Mouse (Mus musculus): Measurements from ENCODE around the gene Lrig1. TPM values are rescaled to one million over a fixed set of nuclear protein-coding genes. Genes with fewer than 3 reads are reported as not detected.

Lrig1 gene
- polyA plus RNA-seq, 1 experiment from 2014 or later: 18.0 TPM

DNA sequence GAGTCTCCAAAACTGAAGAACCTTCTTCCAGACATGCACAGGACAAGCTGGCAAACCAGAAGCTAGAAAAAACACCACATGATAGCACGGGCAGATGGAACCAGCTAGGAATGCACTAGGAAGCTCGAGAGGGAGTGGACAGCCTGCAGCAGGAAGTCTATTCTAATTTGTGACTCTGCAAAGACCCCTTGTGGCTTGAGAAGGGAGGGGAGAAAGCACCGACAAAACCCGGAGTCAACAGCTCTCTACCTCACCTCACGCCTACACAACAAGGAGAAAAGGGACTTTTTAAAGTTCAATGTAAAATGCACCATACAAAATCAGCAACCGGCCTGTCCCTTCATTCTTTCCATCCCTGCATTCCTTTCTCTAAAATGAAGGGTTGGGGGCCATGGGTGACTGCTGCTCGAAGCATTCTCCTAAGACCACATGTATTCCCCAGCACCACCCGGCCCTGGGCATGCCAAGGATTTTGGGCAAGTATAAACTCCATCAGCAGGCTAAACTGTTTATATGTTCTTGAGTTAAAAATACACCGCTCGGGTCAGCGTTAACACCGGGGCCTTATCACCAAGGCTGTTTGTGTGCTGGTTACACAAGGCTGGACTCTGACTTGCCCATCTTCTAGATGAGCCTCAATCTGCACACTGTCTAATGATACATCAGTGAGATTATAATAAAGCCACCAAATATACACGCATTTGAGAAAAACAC is 15.0 kb downstream of the Lrig1 start:
- WGBS: 46% methylated on average over 13 of the region's 13 CpGs
- DNase-seq (ENCODE audit: low spot score) (no peak), ATAC-seq (ENCODE audit: low FRiP score) (no peak)
- H3K4me2 ChIP-seq (replicated peaks; ENCODE audit: low read depth, low read length): no peak overlapping the region
- no peak overlapping the region for H3K9ac ChIP-seq (ENCODE audit: low read depth, low read length)
- H3K27me3 ChIP-seq (ENCODE audit: control insufficient read depth, insufficient read depth, low read length): no peaks in the 10 kb centered on the region
- H3K4me3 ChIP-seq (ENCODE audit: low read depth, low read length): no peak overlapping the region
- H3K36me3 ChIP-seq (ENCODE audit: control insufficient read depth, insufficient read depth, low read length): no peaks in the 10 kb centered on the region
- H3K27ac ChIP-seq (ENCODE audit: low read depth, low read length): no peak overlapping the region
- H3K9me3 ChIP-seq (ENCODE audit: control insufficient read depth, low read length): no peaks in the 10 kb centered on the region
- H3K4me1 ChIP-seq (replicated peaks; ENCODE audit: control insufficient read depth, insufficient read depth, low read length): peaks cover 2% of the 10 kb centered on the region; the same call in 1 of the 2 replicates

- H3K36me3 ChIP-seq (ENCODE audit: control insufficient read depth, insufficient read depth, low read length): no peaks in the 10 kb centered on the region
- no peak overlapping the region for H3K9ac ChIP-seq (ENCODE audit: low read depth, low read length)
- whole genome bisulfite sequencing: 77% methylated on average over 3 of the region's 3 CpGs
- ATAC-seq (ENCODE audit: low FRiP score): no peak
- H3K4me2 ChIP-seq (replicated peaks; ENCODE audit: low read depth, low read length): no peak overlapping the region
- peaks cover 2% of the 10 kb centered on the region; the same call in 1 of the 2 replicates for H3K4me1 ChIP-seq (replicated peaks; ENCODE audit: control insufficient read depth, insufficient read depth, low read length)
- no peaks in the 10 kb centered on the region for H3K27me3 ChIP-seq (ENCODE audit: control insufficient read depth, insufficient read depth, low read length)
- no peak overlapping the region for H3K4me3 ChIP-seq (ENCODE audit: low read depth, low read length)
- no peak for DNase-seq (ENCODE audit: low spot score)
- H3K27ac ChIP-seq (ENCODE audit: low read depth, low read length): no peak overlapping the region
- H3K9me3 ChIP-seq (ENCODE audit: control insufficient read depth, low read length): no peaks in the 10 kb centered on the region
These were observed 16.3 kb downstream of the Lrig1 start for GRCm38 (mm10) chr6:94683701-94684100.

- no peak overlapping the region for H3K4me2 ChIP-seq (replicated peaks; ENCODE audit: low read depth, low read length)
- WGBS: 63% methylated on average over 6 of the region's 6 CpGs
- no peak for ATAC-seq (ENCODE audit: low FRiP score)
- no peaks in the 10 kb centered on the region for H3K27me3 ChIP-seq (ENCODE audit: control insufficient read depth, insufficient read depth, low read length)
- peaks cover 3% of the 10 kb centered on the region; the same call in 1 of the 2 replicates for H3K4me1 ChIP-seq (replicated peaks; ENCODE audit: control insufficient read depth, insufficient read depth, low read length)
- no peak for DNase-seq (ENCODE audit: low spot score)
- H3K9ac ChIP-seq (ENCODE audit: low read depth, low read length): no peak overlapping the region
- no peaks in the 10 kb centered on the region for H3K36me3 ChIP-seq (ENCODE audit: control insufficient read depth, insufficient read depth, low read length)
- H3K27ac ChIP-seq (ENCODE audit: low read depth, low read length): no peak overlapping the region
- no peaks in the 10 kb centered on the region for H3K9me3 ChIP-seq (ENCODE audit: control insufficient read depth, low read length)
- H3K4me3 ChIP-seq (ENCODE audit: low read depth, low read length): no peak overlapping the region
These were observed 17.7 kb downstream of the Lrig1 start for GRCm38 (mm10) chr6:94682270-94682618.

- H3K9me3 ChIP-seq (ENCODE audit: control insufficient read depth, low read length): no peaks in the 10 kb centered on the region
- ATAC-seq (ENCODE audit: low FRiP score): no peak
- H3K27me3 ChIP-seq (ENCODE audit: control insufficient read depth, insufficient read depth, low read length): no peaks in the 10 kb centered on the region
- no peak overlapping the region for H3K9ac ChIP-seq (ENCODE audit: low read depth, low read length)
- 55% methylated on average over 15 of the region's 15 CpGs for WGBS
- DNase-seq (ENCODE audit: low spot score): no peak
- peaks cover 4% of the 10 kb centered on the region; the same call in 1 of the 2 replicates for H3K4me1 ChIP-seq (replicated peaks; ENCODE audit: control insufficient read depth, insufficient read depth, low read length)
- no peak overlapping the region for H3K4me3 ChIP-seq (ENCODE audit: low read depth, low read length)
- no peak overlapping the region for H3K4me2 ChIP-seq (replicated peaks; ENCODE audit: low read depth, low read length)
- H3K27ac ChIP-seq (ENCODE audit: low read depth, low read length): no peak overlapping the region
- no peaks in the 10 kb centered on the region for H3K36me3 ChIP-seq (ENCODE audit: control insufficient read depth, insufficient read depth, low read length)
These were observed 18.3 kb downstream of the Lrig1 start for GRCm38 (mm10) chr6:94681446-94682269.

GRCm38 (mm10) chr6:94680760-94681445 is 19.1 kb downstream of the Lrig1 start:
- H3K27me3 ChIP-seq (ENCODE audit: control insufficient read depth, insufficient read depth, low read length): no peaks in the 10 kb centered on the region
- H3K4me3 ChIP-seq (ENCODE audit: low read depth, low read length): no peak overlapping the region
- H3K27ac ChIP-seq (ENCODE audit: low read depth, low read length): no peak overlapping the region
- no peaks in the 10 kb centered on the region for H3K36me3 ChIP-seq (ENCODE audit: control insufficient read depth, insufficient read depth, low read length)
- H3K4me1 ChIP-seq (replicated peaks; ENCODE audit: control insufficient read depth, insufficient read depth, low read length): peaks cover 4% of the 10 kb centered on the region; the same call in 1 of the 2 replicates
- DNase-seq (ENCODE audit: low spot score) (no peak), ATAC-seq (ENCODE audit: low FRiP score) (no peak)
- H3K9ac ChIP-seq (ENCODE audit: low read depth, low read length): no peak overlapping the region
- WGBS: 71% methylated on average over 5 of the region's 5 CpGs
- no peaks in the 10 kb centered on the region for H3K9me3 ChIP-seq (ENCODE audit: control insufficient read depth, low read length)
- no peak overlapping the region for H3K4me2 ChIP-seq (replicated peaks; ENCODE audit: low read depth, low read length)

- ATAC-seq (ENCODE audit: low FRiP score): no peak
- no peak overlapping the region for H3K4me2 ChIP-seq (replicated peaks; ENCODE audit: low read depth, low read length)
- peaks cover 4% of the 10 kb centered on the region; the same call in 1 of the 2 replicates for H3K4me1 ChIP-seq (replicated peaks; ENCODE audit: control insufficient read depth, insufficient read depth, low read length)
- no peaks in the 10 kb centered on the region for H3K9me3 ChIP-seq (ENCODE audit: control insufficient read depth, low read length)
- 95% methylated on average over 1 of the region's 1 CpGs for WGBS
- H3K36me3 ChIP-seq (ENCODE audit: control insufficient read depth, insufficient read depth, low read length): no peaks in the 10 kb centered on the region
- DNase-seq (ENCODE audit: low spot score): no peak
- no peaks in the 10 kb centered on the region for H3K27me3 ChIP-seq (ENCODE audit: control insufficient read depth, insufficient read depth, low read length)
- H3K9ac ChIP-seq (ENCODE audit: low read depth, low read length): no peak overlapping the region
- no peak overlapping the region for H3K4me3 ChIP-seq (ENCODE audit: low read depth, low read length)
- no peak overlapping the region for H3K27ac ChIP-seq (ENCODE audit: low read depth, low read length)
These were observed 20.7 kb downstream of the Lrig1 start for GRCm38 (mm10) chr6:94679249-94679648.

GRCm38 (mm10) chr6:94678377-94679164 is 21.4 kb downstream of the Lrig1 start:
- no peak overlapping the region for H3K27ac ChIP-seq (ENCODE audit: low read depth, low read length)
- H3K4me2 ChIP-seq (replicated peaks; ENCODE audit: low read depth, low read length): no peak overlapping the region
- H3K36me3 ChIP-seq (ENCODE audit: control insufficient read depth, insufficient read depth, low read length): no peaks in the 10 kb centered on the region
- ATAC-seq (ENCODE audit: low FRiP score): no peak
- no peak overlapping the region for H3K4me3 ChIP-seq (ENCODE audit: low read depth, low read length)
- H3K4me1 ChIP-seq (replicated peaks; ENCODE audit: control insufficient read depth, insufficient read depth, low read length): peaks cover 2% of the 10 kb centered on the region; the same call in 1 of the 2 replicates
- H3K9me3 ChIP-seq (ENCODE audit: control insufficient read depth, low read length): no peaks in the 10 kb centered on the region
- H3K9ac ChIP-seq (ENCODE audit: low read depth, low read length): no peak overlapping the region
- H3K27me3 ChIP-seq (ENCODE audit: control insufficient read depth, insufficient read depth, low read length): no peaks in the 10 kb centered on the region
- whole genome bisulfite sequencing: 57% methylated on average over 6 of the region's 6 CpGs
- DNase-seq (ENCODE audit: low spot score): no peak

DNA sequence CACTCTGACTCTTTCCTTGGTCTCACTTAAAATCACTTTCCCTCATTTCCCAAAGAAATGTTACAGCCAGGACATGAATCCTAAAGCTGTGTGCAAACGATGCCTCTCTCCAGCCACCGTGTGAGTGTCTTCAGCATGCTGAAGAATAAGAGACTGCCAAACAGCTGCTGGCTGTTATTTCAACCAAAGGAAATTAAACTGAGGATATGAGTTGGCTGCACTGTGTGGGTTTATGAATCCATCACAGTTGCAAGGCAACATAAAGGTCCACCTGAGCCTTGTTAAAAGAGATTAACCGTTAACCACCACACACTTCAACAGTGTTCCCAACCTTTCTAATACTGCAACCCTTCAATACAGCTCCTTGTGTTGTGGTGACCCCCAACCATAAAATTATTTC is 22.5 kb downstream of the Lrig1 start:
- H3K27ac ChIP-seq (ENCODE audit: low read depth, low read length): no peak overlapping the region
- no peaks in the 10 kb centered on the region for H3K9me3 ChIP-seq (ENCODE audit: control insufficient read depth, low read length)
- ATAC-seq (ENCODE audit: low FRiP score) (no peak), DNase-seq (ENCODE audit: low spot score) (no peak)
- no peak overlapping the region for H3K4me3 ChIP-seq (ENCODE audit: low read depth, low read length)
- WGBS: 63% methylated on average over 3 of the region's 3 CpGs
- no peak overlapping the region for H3K9ac ChIP-seq (ENCODE audit: low read depth, low read length)
- H3K4me1 ChIP-seq (replicated peaks; ENCODE audit: control insufficient read depth, insufficient read depth, low read length): peaks cover 2% of the 10 kb centered on the region; the same call in 1 of the 2 replicates
- H3K36me3 ChIP-seq (ENCODE audit: control insufficient read depth, insufficient read depth, low read length): no peaks in the 10 kb centered on the region
- no peak overlapping the region for H3K4me2 ChIP-seq (replicated peaks; ENCODE audit: low read depth, low read length)
- H3K27me3 ChIP-seq (ENCODE audit: control insufficient read depth, insufficient read depth, low read length): no peaks in the 10 kb centered on the region

Data from hindbrain, embryonic 11.5 days (tissue).